Mouse (Mus musculus) CD4-positive helper T cell, adult 2 months (primary cell): ENCODE measurements at regions not wholly inside any gene's neighbourhood (a gene's known extent, or its start where the extent isn't known, plus 50 kb on each side); places are given as distances from the start of the nearest gene placed in this dataset.
A peak's percentile ranks its signal among the peaks of the same experiment; 100 is the strongest.

Source experiments
- DNase-seq: peaks from one replicate; pipeline ENCODE4 v3.0.0-alpha.2; 2012; ENCODE audit warnings: low read depth, missing footprints, low spot score

- DNase-seq, result no peak
These were observed 146.7 kb downstream of the Pax3 start for GRCm38 (mm10) chr1:78050231-78050630.

GRCm38 (mm10) chr1:78032336-78032735 is 164.6 kb downstream of the Pax3 start:
- no peak for DNase-seq

DNA sequence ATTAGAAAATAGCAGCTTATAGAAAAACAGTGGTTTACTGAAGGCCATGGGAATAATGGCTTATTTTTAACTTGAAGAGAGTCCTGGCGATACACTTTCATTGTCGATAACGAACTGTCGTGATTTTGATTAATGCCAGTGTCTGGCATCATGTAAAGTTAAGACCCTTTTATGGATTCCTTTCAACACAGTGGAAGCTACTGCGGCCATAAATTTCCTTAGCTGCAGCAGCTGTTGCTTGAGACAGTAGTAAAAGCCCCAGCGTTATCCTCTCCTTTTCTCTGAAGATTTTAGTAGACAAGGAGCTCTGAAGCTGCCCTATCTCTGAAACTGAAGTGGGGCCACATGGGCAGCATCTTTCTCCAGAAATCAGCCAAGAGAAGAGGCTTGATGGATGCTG is 175.2 kb downstream of the Pax3 start:
- DNase-seq, result no peak

GRCm38 (mm10) chr1:78021014-78021413 is 175.9 kb downstream of the Pax3 start:
- no peak for DNase-seq

DNA sequence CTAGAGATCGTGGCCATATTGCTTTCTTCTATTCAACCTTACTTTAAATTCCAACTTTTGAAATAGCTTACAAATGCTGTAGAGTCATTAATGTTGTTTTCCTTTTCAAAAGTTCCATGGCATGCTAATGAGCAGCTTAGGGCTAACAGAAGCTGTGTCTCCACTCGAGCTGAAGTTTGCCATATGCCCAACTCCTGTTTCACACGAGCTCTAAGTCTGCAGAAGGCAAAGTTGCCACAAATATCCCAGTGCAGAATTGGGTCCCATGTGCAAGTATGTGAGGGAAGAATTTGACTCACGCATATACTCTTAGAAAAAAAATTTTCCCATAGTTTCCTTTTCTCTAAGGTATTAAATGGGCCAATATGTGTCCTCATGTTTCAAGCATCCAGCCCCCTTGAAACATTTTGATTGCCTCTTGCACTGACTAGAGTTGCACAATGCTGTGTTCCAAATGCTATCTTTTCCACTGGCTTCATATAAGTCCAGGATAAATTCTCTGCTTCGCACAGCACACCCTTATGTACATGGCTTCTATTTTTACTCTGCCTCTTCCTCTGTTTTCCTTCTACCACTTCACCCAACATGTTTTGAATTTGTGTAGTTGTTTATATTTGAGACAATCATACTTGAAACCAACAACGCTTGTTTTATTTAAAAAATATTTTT is 178.9 kb downstream of the Pax3 start:
- DNase-seq, result no peak

DNA sequence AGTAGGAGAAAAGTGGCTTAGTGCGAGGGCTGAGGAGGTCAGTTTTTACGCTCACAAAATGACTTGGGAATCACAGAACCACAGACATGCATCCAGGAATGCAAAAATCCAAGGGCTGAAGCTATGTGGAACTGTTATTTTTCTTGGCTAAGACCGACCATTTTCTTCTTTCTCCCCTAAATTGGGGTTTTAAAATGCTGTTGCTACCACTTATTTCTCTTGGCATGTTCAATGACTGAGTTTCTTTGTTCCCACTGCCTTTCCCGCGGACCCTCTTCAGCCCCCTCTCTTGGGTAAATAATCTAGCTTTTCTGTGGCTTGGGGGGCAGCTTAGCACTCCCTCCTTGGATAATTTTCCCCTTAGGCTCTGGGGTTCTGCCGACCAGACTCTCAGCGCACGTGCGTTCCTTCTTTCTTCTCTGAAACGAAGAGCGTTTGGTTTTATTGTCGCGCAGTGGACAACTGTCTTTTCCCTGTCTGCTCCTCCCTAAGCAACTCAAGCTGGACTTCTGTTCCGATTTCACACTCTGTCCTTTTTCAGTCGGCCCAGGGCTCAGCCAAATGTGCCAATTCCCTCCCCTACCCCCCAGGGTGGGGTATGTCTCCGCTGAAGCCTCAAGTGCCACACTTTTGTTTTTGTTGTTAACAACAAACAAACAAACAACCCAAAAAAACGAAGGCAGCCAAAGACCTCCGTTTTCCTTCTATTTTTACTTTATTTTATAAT is 180.2 kb downstream of the Pax3 start:
- no peak for DNase-seq

DNA sequence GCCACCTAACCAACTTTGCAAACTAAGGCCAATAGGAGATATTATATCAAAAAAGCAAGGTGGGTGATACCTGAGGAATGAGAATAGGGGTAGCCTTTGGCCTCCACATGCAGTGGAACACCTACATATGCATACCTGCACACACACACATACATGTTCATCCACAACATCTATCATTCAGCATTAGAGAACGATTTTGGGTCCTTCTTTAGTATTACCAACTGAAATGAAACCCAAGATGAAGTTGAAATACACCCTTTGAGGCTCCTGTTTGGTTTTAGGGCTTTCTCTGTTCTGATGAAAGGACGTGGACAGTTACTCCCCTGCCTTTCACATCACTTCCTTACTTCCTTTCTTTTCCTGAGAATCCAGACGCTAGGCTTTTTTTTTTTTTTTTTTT is 180.9 kb downstream of the Pax3 start:
- DNase-seq, result no peak

DNA sequence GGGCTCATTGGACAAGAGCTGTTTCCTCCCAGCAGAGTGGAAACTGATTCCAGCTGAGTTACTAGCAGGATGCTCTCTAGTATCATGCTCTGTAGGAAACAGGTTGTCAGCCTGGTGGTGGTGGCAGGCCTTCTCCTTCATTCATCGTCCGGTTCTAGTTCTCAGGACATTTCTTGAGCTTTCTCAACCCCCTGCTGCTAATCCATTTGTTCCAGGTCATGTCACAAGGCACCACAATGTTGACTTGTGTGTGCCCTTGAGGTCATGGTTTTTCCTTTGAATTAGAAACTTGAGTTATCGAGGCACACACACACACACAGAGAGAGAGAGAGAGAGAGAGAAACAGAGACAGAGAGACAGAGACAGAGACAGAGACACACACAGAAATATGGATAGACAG is 183.5 kb downstream of the Pax3 start:
- no peak for DNase-seq

DNA sequence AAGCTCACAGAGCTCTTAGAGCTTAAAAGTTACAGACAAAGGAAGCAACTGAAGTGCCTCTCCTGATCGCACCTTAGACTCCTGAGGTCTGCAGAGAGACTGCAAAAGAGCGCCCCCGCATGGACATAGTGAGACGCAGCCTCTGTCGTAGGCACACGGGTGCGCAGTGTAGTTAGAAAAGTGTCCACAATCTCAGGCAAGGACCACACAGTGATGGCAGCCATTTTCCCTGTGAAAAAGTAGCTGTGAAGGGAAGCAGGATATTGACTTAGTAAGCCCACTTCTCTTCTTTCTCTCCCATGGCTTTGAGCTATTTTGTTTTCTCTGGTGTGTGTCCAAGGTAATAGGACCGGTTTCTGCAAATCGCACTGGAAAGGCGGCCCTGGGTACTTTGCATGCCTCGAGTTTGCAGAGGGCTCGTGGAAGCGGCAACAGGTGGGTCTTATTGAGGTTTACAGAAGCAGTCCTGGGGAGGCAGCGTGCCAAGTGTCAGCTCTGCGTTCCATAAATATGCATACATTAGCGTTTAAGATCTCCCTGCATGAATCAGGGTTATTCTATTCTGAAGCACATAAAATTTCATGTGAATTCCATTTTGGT is 188.0 kb downstream of the Pax3 start:
- DNase-seq, result no peak

DNA sequence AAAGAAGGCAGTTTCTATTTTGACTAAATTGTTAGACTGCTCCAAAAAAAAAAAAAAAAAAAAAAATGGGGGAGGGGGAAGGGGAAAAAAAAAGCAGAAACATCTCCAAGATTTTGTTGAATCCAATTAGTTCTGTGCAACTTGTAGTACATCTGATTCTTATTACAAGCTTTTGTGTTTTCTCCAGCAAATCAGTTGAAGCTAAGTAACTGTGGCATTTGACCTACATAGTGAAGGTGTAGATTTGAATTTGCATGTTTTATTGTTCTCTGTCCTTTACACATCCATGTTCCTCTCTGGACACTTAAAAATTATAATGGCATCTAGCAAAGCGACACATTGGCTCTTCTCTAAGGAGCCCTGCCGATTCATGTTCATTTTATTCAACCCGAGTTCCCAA is 192.6 kb downstream of the Pax3 start:
- no peak for DNase-seq

DNA sequence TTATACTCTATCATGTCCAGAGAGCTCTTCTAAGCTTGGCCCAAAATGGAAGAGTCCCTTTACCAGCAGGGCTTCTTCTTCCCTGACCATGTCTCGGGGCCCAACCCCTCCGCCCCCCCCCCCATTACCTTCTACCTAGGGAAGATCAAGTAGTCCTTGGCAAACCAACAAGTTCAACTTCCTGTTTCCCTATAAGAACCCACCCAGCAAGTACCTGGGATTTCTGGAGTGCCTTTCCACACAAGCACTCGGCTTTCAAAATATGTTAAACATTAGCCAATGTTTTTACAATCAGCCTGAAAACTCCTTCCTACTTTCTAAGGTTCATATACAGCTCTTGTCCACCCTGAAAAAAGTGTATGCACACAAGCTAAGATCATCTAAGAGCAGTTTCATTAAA is 198.2 kb downstream of the Pax3 start:
- DNase-seq, result no peak

GRCm38 (mm10) chr1:77981528-77981927 is 215.4 kb downstream of the Pax3 start:
- no peak for DNase-seq

GRCm38 (mm10) chr1:77978696-77979095 is 218.2 kb downstream of the Pax3 start:
- DNase-seq, result peak; percentile 28

GRCm38 (mm10) chr1:77975941-77976340 is 221.0 kb downstream of the Pax3 start:
- DNase-seq, result no peak

DNA sequence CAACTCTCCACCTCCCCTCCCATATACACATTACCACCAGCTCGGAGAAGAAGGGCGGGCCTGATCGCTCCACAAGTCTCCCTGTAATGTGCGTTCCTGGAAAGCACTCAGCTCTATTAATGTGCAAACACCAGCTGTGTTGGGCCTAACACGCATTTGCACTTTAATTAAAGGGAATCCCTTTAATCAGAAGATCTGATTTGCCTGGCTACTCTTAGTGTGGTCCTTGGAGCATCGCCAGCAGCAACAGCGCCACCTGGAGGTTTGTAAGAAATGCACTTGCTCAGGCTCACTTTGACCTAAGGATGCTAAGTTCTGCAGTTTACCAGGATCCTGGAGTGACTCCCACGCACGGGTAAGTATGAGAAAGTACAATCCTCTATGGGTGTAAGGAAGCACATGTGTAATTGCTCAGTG is 224.6 kb downstream of the Pax3 start:
- no peak for DNase-seq

DNA sequence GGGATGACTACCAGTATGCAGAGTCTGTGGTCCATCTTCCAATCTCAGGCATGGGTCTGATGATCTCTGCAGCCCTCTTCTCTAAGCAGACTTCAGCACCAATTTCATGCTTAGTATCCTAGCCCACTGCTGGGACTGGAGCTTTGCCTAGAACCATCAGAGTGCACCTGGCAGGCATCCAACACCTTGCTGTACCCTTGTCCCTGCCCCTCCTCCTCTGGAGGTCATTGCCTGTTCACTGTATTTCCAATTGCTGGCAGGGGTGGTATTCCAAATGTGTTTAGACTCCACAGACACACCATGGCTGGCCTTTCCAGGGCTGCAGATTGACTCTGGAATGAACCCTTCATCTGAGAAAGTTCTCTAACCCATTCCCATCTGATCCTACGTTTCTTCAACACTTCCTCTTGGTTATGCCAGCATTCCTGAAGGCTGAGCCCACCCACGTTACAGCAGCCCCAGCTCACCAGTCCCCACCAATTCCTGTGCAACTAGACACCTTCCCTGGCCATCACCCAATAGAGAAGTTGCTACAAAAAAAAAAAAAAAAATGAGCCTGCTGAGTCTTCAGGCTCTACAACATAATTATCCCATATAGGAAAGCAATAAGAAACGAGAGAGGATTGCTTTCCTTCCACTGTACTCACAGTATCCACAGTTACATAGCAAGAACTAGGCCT is 232.1 kb downstream of the Pax3 start:
- no peak for DNase-seq

GRCm38 (mm10) chr1:77959309-77959708 is 237.6 kb downstream of the Pax3 start:
- no peak for DNase-seq

DNA sequence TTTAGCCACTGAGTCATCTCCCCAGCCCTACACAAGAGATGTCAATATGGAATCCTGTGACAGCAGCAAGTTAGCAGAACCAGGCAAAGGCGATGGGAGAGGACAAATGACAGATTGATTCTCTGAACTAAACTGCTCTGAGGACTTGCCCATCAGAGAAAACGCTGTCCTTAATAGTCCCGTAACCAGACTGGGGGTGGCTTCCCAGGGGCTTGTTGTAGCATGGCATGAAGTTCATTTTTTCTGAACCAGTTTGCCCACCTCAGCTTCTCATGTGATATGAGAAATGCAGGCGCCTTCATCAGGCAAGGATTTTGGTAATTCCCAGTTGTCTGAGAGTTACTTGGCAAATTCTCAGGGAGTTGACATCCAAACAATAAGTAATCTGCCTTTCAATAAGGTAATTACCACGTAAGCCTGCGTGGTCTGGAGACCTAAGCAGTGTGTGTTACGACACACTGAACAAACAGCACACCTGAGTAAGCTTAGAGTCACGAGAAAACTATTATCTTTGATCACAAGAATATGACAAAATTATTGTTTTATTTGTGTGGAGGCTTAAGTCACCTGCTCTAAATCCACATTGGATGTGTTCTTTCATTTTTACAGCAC is 239.7 kb downstream of the Pax3 start:
- no peak for DNase-seq

- DNase-seq, result no peak
These were observed 249.0 kb downstream of the Pax3 start for GRCm38 (mm10) chr1:77947894-77948293.

DNA sequence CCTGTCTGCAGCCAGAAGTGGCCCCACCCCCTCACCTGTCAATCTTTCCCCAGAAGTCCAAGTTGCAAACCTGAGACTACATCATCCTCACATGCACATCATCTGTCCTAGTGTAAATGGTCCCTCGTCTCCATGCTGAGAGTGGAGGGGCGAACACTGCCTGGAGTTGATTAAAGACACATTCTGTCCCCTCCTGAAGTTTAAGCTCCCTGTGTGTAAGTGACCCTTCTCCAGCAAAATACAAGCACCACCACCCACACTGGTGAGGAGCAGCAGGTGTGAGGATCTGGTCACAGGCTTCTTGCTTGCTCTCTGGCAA is 252.6 kb downstream of the Pax3 start:
- no peak for DNase-seq

GRCm38 (mm10) chr1:77943633-77944326 is 253.2 kb downstream of the Pax3 start:
- no peak for DNase-seq

DNA sequence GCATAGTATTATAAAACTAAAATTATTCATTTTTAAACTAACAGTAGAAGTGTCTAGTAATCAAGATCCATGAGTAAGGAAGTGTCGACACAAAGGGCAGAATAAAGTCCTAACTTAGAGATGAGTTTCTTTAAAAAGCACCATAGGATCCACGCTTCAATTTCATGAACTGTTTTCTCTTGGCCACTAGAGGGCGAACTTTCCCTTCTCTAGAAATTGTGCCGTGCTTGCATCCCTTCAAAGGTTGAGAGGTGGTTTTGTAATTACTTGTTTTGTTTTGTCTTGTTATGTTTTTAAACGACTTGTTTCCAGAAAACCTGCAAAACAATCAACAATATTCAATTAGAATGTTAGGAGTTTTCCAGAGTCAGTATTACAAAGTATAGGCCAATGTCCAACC is 253.8 kb downstream of the Pax3 start:
- peak; percentile 9 for DNase-seq
